Mouse (Mus musculus): Measurements from ENCODE around the gene Agxt. TPM values are rescaled to one million over a fixed set of nuclear protein-coding genes. Genes with fewer than 3 reads are reported as not detected.

Agxt gene
- total RNA-seq, 2 experiments from 2014 or later = not detected

GRCm38 (mm10) chr1:93159566-93160500 lies 24.8 kb downstream of the Agxt start:
- intact Hi-C loops (cut with DNase I) = no loop called here
- H3K4me3 ChIP-seq = no peak overlapping the region
- no peak overlapping the region for H3K27ac ChIP-seq
- no peak for DNase-seq
- no peak for TF ChIP-seq CTCF (IDR thresholded peaks at IDR 0.05)

GRCm38 (mm10) chr1:93160501-93161133 lies 25.6 kb downstream of the Agxt start, which contains the start of gene 2310007B03Rik:
Gene 2310007B03Rik, minus strand, starts transcription at chr1:93160948.
- intact Hi-C loops (cut with DNase I) = no loop called here

GRCm38 (mm10) chr1:93161350-93161749 lies 26.3 kb downstream of the Agxt start:
- DNase-seq = no peak
- no peak overlapping the region for H3K4me3 ChIP-seq
- no peak for TF ChIP-seq CTCF (IDR thresholded peaks at IDR 0.05)
- intact Hi-C loops (cut with DNase I) = no loop called here
- H3K27ac ChIP-seq = no peak overlapping the region

More at GRCm38 (mm10) chr1:93160501-93161133, 25.6 kb downstream of the Agxt start, which contains the start of gene 2310007B03Rik:
- TF ChIP-seq CTCF (IDR thresholded peaks at IDR 0.05) = no peak
- DNase-seq = no peak
- no peak within 1 kb of the TSS for H3K27ac ChIP-seq
- H3K4me3 ChIP-seq = no peak within 1 kb of the TSS

GRCm38 (mm10) chr1:93161921-93162320 lies 26.9 kb downstream of the Agxt start:
- DNase-seq = no peak
- no peak for TF ChIP-seq CTCF (IDR thresholded peaks at IDR 0.05)
- H3K27ac ChIP-seq = no peak overlapping the region
- H3K4me3 ChIP-seq = no peak overlapping the region
- intact Hi-C loops (cut with DNase I) = no loop called here

GRCm38 (mm10) chr1:93162588-93162987 lies 27.5 kb downstream of the Agxt start:
- H3K27ac ChIP-seq = no peak overlapping the region
- no peak for DNase-seq
- intact Hi-C loops (cut with DNase I) = no loop called here
- no peak for TF ChIP-seq CTCF (IDR thresholded peaks at IDR 0.05)
- no peak overlapping the region for H3K4me3 ChIP-seq

GRCm38 (mm10) chr1:93165447-93165846 lies 30.4 kb downstream of the Agxt start:
- no peak overlapping the region for H3K4me3 ChIP-seq
- intact Hi-C loops (cut with DNase I) = no loop called here
- no peak for TF ChIP-seq CTCF (IDR thresholded peaks at IDR 0.05)
- DNase-seq = no peak
- H3K27ac ChIP-seq = no peak overlapping the region

GRCm38 (mm10) chr1:93166346-93167079 lies 31.5 kb downstream of the Agxt start:
- no peak for TF ChIP-seq CTCF (IDR thresholded peaks at IDR 0.05)
- Histone ChIP-seq H3K4me3 (no peak overlapping the region), H3K27ac (no peak overlapping the region)
- intact Hi-C loops (cut with DNase I) = no loop called here
- no peak for DNase-seq

- no peak for TF ChIP-seq CTCF (IDR thresholded peaks at IDR 0.05)
- intact Hi-C loops (cut with DNase I) = no loop called here
- no peak within 1 kb of the TSS for H3K4me3 ChIP-seq
- H3K27ac ChIP-seq = no peak within 1 kb of the TSS
- DNase-seq = no peak
Measured at GRCm38 (mm10) chr1:93168295-93168775, 33.3 kb downstream of the Agxt start, which contains the start of gene Crocc2. Gene Crocc2, plus strand, starts transcription at chr1:93168725.

- DNase-seq = peak; percentile 5
- TF ChIP-seq CTCF (IDR thresholded peaks at IDR 0.05) = no peak
- intact Hi-C loops (cut with DNase I) = loop anchor here (1.0 to 10.0 kb wide), 3 partner anchors 131 to 333 kb away; partner anchors contain the start of genes Mterf4 and Pask
- Histone ChIP-seq H3K27ac (no peak overlapping the region), H3K4me3 (no peak overlapping the region)
Measured at GRCm38 (mm10) chr1:93173665-93174064, 38.6 kb downstream of the Agxt start.

GRCm38 (mm10) chr1:93174399-93174798 lies 39.4 kb downstream of the Agxt start:
- intact Hi-C loops (cut with DNase I) = loop anchor here (1.0 to 10.0 kb wide), 3 partner anchors 130 to 332 kb away; partner anchors contain the start of genes Mterf4 and Pask
- peak; percentile 83 for DNase-seq
- H3K27ac ChIP-seq = no peak overlapping the region
- H3K4me3 ChIP-seq = no peak overlapping the region
- peak; percentile 100; the same call in 1 of the 2 replicates for TF ChIP-seq CTCF (IDR thresholded peaks at IDR 0.05)

GRCm38 (mm10) chr1:93175849-93176248 lies 40.8 kb downstream of the Agxt start:
- no peak overlapping the region for H3K27ac ChIP-seq
- DNase-seq = no peak
- no peak overlapping the region for H3K4me3 ChIP-seq
- TF ChIP-seq CTCF (IDR thresholded peaks at IDR 0.05) = no peak
- intact Hi-C loops (cut with DNase I) = loop anchor here (2.0 to 10.0 kb wide), 2 partner anchors 129 to 331 kb away; partner anchors contain the start of gene Mterf4
